Mouse (Mus musculus) embryonic stem cell, embryonic (primary cell): ENCODE data around the gene Myzap.
"Not testable (repeated sequence)": the region's sequence is repeated elsewhere in the genome, so short reads cannot be mapped to it uniquely, and the experiment has no call there.

Source experiments
- CTCF ChIA-PET, 4 experiments: fragments of 300-600 bp in 2 of 4; fragments of 350-600 bp in 2 of 4; sonication (Branson Sonifier 250); formaldehyde crosslinking; loops; one replicate each; lab custom pipeline; 2022; ENCODE audit warnings: inconsistent platforms in 2 of 4; lab: Charles Lee
- POLR2A ChIA-PET, 4 experiments: fragments of 300-600 bp in 2 of 4; fragments of 350-600 bp in 2 of 4; sonication (Branson Sonifier 250); formaldehyde crosslinking; loops; one replicate each; lab custom pipeline; 2022; ENCODE audit warnings: antibody characterized with exemption in 4 of 4, inconsistent platforms in 1 of 4; lab: Charles Lee

Gene Myzap

DNA sequence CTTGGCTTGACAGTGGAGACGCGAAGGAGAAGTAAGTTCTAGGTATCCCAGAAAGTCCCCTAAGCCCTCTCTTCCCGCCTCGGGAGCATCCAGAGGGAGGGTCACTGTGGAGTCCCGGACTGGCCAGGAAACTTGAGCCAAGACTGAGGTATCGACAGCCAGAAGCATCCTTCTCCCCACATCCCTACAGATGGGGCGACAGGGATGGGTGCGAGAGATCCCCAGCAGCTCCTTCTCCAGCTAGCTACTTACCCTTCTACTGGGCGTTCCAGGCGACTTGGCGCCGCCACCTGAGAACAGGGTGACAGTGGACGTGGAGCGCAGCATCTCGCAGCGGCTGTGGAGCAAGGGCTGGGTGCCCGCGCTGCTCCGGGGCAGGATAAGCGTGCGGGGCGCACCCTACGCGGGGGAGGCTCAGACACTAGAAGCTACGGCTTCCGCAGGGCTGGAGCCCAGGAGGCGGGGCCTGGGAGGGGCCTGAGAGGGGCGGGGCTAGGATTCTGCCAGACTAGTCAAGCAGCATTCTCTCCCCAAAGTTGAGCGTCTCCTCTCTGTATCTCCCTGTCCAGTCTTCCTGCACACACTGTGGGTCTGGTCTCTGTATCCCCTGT, at the start of gene Myzap:
TSS of gene Myzap (minus strand) at position 423 of the 611 bp plus-strand sequence.
- ChIA-PET CTCF (interaction anchor here in 3 of 4 experiments (0.6 to 2.9 kb wide), 15 partner anchors 17 to 570 kb away, joined by 3 to 23 read pairs (median 3); no protein-coding TSS in a partner anchor), POLR2A (interaction anchor here in 3 of 4 experiments (0.5 to 1.6 kb wide), 8 partner anchors 17 to 1564 kb away, joined by 3 to 4 read pairs (median 3); partner anchors contain the start of gene Polr2m (in 1 of the 3))

DNA sequence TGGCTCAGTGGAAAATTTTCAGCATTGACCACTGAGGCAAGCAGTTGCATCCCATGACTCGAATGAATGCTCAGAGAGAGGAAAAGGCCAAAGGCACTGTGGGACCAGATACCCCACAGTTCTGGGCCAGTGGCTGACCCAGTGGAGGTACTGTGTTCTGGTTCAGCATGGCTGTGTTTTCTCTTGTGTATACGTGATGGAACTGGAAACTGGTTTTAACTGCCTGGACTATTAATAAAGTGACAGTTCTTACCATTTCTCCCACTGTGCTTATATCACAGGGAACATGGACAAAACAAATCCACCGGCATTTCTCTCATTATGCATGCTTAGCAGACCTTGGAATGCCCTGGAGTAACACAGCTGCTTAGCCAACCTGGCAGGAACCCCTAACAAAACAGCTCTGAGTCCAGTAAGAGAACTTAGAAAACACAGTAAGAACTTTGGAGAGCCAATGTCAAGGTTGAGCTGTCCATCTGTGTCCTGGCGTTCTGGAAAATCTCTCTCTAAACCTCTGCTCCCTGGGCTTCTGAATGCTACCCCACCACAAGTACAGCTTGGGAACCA, 48.3 kb upstream of the Myzap start:
- CTCF ChIA-PET, result interaction anchor here in 3 of 4 experiments (0.5 to 1.3 kb wide), 6 partner anchors 10 to 137 kb away, joined by 3 to 5 read pairs (median 4); no protein-coding TSS in a partner anchor
- POLR2A ChIA-PET, result no interaction called here

DNA sequence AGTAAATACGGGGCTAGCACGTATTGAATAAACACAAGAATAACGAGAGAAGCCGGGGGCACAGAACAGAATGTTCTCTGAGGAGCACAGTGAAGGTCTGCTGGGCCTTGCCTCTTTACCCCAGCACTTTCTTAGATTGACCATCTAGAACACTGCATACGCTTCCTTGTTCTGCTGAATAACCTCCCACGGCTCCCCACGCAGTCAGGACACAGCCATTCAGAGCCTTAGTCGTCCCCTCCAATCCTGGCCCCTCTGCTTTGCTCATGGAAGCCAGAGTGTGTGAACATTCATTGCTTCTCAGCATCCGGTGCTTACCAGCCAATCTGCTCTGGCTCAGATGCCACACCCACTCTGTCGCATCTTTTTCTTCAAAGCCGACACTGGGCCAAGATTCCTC, 46.0 kb upstream of the Myzap start:
- ChIA-PET CTCF (interaction anchor here in 2 of 4 experiments (0.8 to 1.9 kb wide), 2 partner anchors 13 to 14 kb away, joined by 3 to 7 read pairs; no protein-coding TSS in a partner anchor), POLR2A (no interaction called here)

DNA sequence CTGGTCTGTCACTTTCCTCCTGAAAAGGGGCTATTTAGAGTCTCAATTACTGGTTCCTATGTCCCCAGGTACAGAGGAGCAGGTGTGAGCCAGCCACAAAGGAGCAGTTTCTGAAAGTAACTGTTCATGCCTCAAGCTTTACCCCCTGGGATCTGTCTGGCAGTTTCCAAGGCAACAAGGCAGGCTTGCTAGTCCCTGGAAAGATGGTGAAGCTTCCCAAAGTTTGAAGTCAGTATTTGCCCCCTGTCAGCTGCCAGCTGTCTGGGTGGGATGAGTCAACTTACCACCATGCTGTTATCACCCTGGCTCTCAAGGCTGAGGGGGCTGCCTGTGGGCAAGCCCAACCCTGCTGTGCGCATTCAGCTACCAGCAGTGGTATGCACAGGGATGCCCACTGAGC, 44.7 kb upstream of the Myzap start:
- CTCF ChIA-PET, result interaction anchor here (0.6 to 3.0 kb wide), 9 partner anchors 12 to 384 kb away, joined by 3 to 9 read pairs (median 3); no protein-coding TSS in a partner anchor
- POLR2A ChIA-PET, result interaction anchor here in 1 of 4 experiments (1.1 to 1.4 kb wide), 2 partner anchors 9 to 15 kb away, joined by 3 read pairs; no protein-coding TSS in a partner anchor

DNA sequence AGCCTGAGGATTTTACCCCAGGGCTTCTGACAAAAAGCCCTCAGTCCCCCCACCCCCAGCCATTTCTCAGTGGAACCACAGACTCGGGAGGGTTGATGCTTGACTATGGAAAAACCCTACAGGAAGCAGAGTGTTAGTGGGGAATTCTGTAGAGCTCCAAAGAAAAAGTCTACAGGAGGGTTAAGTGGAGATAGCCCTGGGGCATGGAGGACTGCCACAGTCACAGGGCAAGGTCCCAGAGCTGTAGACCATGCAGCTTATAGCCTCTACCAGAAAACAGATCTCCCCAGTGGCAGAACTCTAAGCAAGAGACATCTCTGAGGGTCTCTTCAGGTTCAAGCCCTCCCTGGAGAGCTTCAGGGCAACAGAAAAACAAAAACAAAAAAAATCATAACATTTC, 43.5 kb upstream of the Myzap start:
- POLR2A ChIA-PET, result interaction anchor here in 1 of 4 experiments (0.6 kb wide), 1 partner anchor 168 kb away, joined by 4 read pairs; no protein-coding TSS in a partner anchor
- CTCF ChIA-PET, result interaction anchor here in 2 of 4 experiments (0.7 to 3.0 kb wide), 3 partner anchors 11 to 136 kb away, joined by 3 to 9 read pairs (median 4); no protein-coding TSS in a partner anchor

DNA sequence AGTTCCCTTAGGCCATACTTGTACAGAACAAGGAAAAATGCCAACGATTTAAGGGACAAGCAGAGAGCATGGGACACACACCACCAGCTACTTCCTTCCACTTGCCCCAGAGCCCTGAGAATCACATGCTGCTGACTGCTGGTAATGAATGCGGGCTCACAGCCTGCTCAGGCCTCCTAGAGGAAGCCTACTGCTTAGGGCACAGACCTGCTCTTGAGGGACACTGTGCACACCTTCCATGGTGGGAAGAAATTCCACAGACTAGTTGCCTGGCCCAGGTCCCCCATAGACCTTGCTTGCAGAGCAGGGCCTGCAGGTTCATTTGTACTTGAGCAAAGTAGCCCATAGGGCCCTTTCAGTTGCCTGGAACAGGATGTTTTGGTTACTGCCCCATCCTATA, 42.8 kb upstream of the Myzap start:
- ChIA-PET CTCF (interaction anchor here in 1 of 4 experiments (3.0 kb wide), 1 partner anchor 10 kb away, joined by 9 read pairs; no protein-coding TSS in a partner anchor), POLR2A (interaction anchor here in 1 of 4 experiments (0.7 kb wide), 1 partner anchor 11 kb away, joined by 3 read pairs; no protein-coding TSS in a partner anchor)

DNA sequence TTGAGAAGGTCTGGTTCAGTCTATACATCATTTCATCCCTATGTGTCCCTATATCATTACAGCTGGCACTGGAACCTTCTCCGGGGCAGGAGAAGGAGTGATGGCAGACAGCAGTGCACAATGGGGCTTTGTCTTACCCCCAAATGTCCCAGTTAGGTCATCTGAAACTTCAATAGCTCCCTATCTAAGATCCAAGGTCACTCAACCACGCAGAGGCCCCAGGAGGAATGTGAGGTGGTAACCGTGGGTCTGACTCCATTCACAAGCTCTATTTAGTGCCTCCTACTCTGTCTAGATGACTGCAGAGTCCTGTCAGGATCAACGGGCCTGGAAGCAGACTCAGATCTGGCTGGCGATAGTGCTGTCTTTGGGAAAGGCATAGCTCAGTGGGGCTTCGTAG, 36.8 kb upstream of the Myzap start:
- ChIA-PET CTCF (interaction anchor here in 3 of 4 experiments (0.6 to 9.2 kb wide), 6 partner anchors 14 to 990 kb away, joined by 3 to 140 read pairs (median 10); no protein-coding TSS in a partner anchor), POLR2A (interaction anchor here in 1 of 4 experiments (1.7 kb wide), 1 partner anchor 11 kb away, joined by 5 read pairs; no protein-coding TSS in a partner anchor)

DNA sequence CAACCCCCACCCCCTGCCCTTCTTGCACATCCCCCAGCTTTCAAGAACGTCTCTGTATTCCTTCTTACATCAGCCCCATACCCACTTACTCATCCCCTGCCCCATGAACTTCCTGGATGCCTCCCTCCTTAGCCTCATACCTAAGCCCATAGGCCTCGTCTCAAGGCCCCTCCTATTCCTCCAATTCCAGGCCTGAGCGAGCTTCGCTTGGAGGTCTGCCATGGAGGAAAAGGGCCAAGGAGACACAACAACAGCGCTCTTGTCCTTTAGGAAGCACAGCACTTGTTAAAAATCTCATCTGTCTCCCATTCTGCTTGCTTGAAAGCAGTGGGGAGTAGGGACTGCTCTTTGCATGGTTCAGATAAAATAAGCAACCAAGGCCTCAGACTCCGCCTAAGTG, 36.1 kb upstream of the Myzap start:
- ChIA-PET CTCF (interaction anchor here in 3 of 4 experiments (1.6 to 9.2 kb wide), 4 partner anchors 13 to 15 kb away, joined by 4 to 140 read pairs (median 61); no protein-coding TSS in a partner anchor), POLR2A (no interaction called here)

DNA sequence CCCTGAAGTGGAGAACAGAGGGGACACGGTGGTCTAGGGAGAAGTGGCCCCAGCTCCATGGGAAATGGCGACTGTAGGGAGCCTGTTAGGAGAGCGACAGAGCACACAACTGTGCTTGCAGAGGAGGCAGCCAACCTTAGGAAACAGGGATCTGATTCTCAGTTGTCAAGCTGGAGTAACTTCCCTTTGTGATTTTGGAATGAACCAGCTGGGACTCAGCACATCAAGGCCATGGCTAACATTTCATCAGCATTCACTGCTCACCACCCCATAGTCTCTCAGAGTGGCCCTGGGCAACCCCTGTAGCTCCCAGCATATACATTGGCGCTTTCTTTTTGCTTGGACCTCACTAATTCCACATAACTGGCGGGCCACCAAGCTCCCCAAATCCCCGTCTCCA, 33.8 kb upstream of the Myzap start:
- CTCF ChIA-PET, result interaction anchor here in 3 of 4 experiments (1.0 to 9.2 kb wide), 15 partner anchors 9 to 497 kb away, joined by 3 to 140 read pairs (median 5); no protein-coding TSS in a partner anchor
- POLR2A ChIA-PET, result no interaction called here

DNA sequence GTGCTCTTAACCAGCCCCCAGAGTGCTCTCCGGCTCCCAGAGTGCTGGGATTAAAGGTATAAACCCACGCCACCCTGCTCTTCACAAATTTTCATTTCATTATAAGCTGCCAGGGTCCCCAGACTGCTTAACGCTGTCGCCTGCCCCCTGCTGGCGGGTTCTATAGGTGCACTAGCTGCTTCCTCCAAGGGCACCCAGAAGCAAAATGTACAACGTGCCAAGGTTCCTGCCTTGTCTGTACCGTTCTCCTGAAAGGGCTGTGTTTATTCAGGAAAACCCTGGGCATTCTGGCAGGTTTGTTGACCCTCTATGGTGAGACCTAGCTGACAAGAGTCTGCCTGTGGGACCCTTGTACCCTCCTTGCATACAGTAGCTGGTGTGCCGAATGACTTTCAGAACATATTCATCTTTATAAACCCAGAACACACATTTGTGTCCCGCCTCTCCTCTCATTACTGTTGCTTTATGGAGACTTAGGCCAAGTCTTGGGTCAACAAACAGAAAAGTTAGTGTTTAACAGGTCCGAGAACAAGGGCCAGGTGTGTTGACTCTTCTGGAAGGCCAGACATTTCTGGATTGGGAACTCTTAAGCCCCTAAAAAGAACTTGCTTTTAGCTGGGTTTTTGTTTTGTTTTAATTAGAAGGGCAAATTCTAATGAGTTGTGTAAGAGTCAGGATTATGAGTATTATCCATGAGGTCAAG, 32.8 kb upstream of the Myzap start:
- ChIA-PET POLR2A (no interaction called here), CTCF (interaction anchor here (0.6 to 9.2 kb wide), 69 partner anchors 8 to 584 kb away, joined by 3 to 140 read pairs (median 4); partner anchors contain the start of genes Myzap (in 2 of the 4) and Cgnl1 (in 1 of the 4))

DNA sequence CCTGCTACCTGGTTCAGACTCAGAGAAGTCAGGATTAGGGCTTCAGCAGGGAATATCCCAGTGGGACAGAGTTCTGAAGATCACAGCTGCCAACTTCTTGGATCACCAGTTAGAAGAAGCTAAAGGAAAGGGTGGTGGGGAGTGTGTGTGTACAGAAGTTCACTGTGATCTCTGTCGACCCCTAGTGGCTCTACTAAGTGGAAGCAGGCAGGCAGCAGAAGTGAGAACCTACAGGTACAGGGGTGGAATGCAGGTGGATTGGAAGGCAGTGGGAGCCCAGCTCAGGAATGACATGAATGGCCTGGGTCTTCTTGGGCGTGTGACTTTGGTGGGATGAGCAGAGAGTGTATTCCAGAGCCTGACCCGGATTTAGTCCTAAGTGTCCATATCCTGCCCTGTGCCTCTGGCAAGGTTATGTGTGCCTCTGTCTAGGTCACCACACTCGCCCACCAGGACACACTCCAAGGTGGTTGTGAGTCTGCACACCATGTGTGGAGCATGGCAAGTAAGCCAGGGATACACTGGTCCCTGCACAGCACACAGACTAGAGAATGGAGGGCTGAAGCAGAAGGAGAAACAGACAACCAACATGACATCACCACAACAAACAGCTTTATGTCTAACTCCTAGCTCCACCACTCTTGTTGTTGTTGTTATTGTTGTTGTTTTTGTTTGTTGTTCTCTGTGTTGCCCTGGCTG, 31.9 kb upstream of the Myzap start:
- POLR2A ChIA-PET, result interaction anchor here in 3 of 4 experiments (0.6 to 1.0 kb wide), 4 partner anchors 9 to 30 kb away, joined by 3 to 4 read pairs (median 4); no protein-coding TSS in a partner anchor
- CTCF ChIA-PET, result interaction anchor here (0.6 to 9.2 kb wide), 88 partner anchors 7 to 786 kb away, joined by 3 to 140 read pairs (median 4); partner anchors contain the start of genes Myzap (in 2 of the 4), Aldh1a2 (in 1 of the 4) and Cgnl1 (in 1 of the 4)

DNA sequence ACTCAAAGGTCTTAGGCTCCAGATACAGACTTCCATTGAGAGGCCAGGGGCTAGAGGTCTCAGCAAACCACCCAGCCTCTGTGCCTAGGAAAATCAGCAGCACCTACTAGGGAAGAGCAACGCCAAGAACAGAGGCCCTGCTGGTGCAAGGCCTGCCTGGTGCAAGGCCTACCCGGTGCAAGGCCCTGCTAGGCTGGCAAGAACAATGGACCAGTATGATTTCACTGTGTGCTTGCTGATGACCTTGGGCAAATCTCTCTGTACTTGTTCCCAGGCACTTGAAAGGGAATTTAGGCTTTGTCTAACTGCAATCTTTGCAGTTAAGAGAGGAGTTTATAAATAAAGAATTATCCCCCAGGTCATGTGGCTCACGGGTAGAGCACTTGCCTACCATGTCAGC, 30.4 kb upstream of the Myzap start:
- CTCF ChIA-PET, result interaction anchor here in 2 of 4 experiments (1.1 to 9.2 kb wide), 5 partner anchors 8 to 261 kb away, joined by 5 to 140 read pairs (median 13); partner anchors contain the start of gene Myzap (in 1 of the 2)
- POLR2A ChIA-PET, result no interaction called here

DNA sequence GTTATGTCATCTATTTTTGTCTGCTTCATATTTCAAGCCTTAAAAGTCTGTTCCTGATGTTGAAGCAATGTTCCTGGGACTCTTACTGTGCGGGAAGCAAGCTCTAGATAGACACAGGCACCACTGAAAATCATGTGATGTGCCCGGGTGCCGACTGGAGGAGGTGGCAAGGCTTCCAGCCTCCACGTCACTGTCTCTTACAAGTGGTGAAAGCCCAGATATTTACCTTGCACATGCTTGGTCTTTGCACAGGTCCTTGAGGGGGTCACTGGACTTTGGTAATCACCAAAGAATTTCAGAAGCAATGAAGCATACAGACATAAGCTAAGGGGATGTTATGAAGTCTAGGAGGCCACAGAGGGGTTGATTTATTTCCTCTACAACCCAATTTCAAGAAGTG, 29.8 kb upstream of the Myzap start:
- ChIA-PET POLR2A (interaction anchor here in 2 of 4 experiments (0.9 to 1.4 kb wide), 2 partner anchors 15 to 144 kb away, joined by 3 read pairs; no protein-coding TSS in a partner anchor), CTCF (interaction anchor here in 2 of 4 experiments (0.5 to 1.2 kb wide), 3 partner anchors 9 to 48 kb away, joined by 3 to 5 read pairs (median 4); no protein-coding TSS in a partner anchor)

DNA sequence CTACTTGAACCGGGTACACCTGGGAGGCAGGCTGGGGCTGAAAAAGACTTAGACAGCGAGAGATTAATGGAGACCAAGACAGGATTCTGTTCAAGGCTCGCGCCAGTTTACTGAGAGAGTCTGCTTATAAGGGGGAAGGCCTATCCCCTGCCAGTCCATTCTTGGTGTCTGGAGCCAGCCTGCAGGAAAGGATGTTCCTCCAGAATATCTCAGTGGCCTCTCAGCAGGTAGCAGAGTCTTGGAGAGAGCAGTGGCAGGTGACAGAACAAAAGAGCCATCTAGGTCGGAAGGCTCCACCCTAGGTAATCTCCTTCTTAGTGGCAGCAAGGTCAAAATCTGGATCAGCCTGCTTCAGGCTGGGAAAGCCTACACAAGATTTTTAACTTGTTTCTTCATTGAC, 28.0 kb upstream of the Myzap start:
- CTCF ChIA-PET, POLR2A ChIA-PET: not testable (repeated sequence)

DNA sequence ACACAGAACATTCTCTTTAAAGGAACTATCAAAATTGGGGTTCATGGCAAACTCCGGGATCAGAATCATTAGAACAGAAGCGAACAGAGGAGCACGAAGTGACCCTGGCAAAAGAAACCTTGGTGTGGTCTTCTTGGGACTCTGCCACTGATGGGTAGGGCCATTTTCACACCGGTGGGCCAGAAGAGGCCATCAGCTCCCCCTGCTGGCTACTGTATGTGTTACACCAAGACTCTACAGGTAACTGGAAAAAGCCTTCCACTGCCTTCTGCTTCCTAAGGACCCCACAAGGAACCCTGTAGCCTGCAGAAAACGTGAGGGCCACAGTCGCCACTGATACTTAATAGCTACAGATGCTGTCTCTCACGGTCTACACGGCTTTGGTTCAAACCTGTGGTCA, 25.2 kb upstream of the Myzap start:
- ChIA-PET CTCF (interaction anchor here (0.5 to 9.5 kb wide), 55 partner anchors 8 to 651 kb away, joined by 3 to 140 read pairs (median 4); partner anchors contain the start of genes Myzap (in 2 of the 4), Cgnl1 (in 1 of the 4) and Polr2m (in 1 of the 4)), POLR2A (interaction anchor here in 2 of 4 experiments (1.1 to 1.3 kb wide), 2 partner anchors 12 to 132 kb away, joined by 3 to 5 read pairs; partner anchors contain the start of gene Polr2m (in 1 of the 2))

DNA sequence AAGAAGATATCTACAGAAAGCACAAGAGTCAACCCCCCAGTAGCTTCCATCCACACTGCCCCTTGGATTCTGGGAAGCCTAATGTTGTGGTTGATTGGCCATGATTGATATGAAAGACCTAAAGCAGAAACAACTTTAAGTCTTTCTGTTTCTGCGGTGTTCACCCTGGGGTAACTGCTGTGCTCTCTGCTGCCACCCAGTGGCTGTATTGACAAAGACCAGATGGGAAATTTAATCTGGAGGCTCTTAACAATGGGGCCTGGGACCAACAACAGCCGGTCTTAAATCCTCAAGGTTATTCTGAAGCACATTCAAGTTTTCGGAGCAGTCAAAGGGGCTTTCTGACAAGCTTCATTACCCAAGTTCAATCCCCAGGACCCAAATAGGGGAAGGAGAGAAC, 24.0 kb upstream of the Myzap start:
- CTCF ChIA-PET, result interaction anchor here (0.5 to 9.5 kb wide), 45 partner anchors 9 to 557 kb away, joined by 3 to 140 read pairs (median 5); partner anchors contain the start of gene Myzap (in 2 of the 4)
- POLR2A ChIA-PET, result interaction anchor here in 2 of 4 experiments (0.6 to 0.7 kb wide), 3 partner anchors 99 to 360 kb away, joined by 3 to 5 read pairs (median 4); no protein-coding TSS in a partner anchor

DNA sequence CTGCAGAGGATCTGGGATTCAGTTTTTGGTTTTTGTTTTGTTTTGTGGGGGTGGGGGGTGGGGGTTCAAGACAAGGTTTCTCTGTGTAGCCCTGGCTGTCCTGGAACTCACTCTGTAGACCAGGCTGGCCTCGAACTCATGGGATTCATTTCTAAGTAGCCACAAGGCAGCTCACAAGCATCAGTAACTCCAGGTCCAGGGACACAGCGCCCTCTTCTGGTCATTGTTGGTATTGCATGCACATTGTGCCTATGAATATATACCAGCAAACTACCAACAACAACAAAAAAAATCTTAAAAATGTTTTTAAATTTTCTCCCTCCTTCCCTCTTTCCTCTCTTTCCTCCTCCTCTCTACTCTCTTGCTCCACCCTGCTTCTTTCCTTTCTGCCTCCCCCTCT, 22.5 kb upstream of the Myzap start:
- POLR2A ChIA-PET, result interaction anchor here in 3 of 4 experiments (0.6 to 1.0 kb wide), 3 partner anchors 9 to 1318 kb away, joined by 3 to 4 read pairs (median 3); partner anchors contain the start of gene Polr2m (in 1 of the 3)
- CTCF ChIA-PET, result interaction anchor here (0.6 to 9.5 kb wide), 66 partner anchors 9 to 1049 kb away, joined by 3 to 140 read pairs (median 4); partner anchors contain the start of genes Mindy2 (in 1 of the 4) and Myzap (in 1 of the 4)
